Mouse (Mus musculus) ES-E14 (cell line): ENCODE measurements at regions not wholly inside any gene's neighbourhood (a gene's known extent, or its start where the extent isn't known, plus 50 kb on each side); places are given as distances from the start of the nearest gene placed in this dataset.

Source experiments
- CHD2 ChIP-seq: IDR thresholded peaks from 2 replicates; pipeline ENCODE4 v1.6.1; 2014; ENCODE audit warnings: mild to moderate bottlenecking, low read depth, low read length, inconsistent platforms
- MAFK ChIP-seq: IDR thresholded peaks from 2 replicates; pipeline ENCODE4 v1.6.1; 2014; ENCODE audit warnings: mild to moderate bottlenecking, low read depth, low read length, inconsistent platforms; ENCODE audit not compliant: insufficient read depth
- ZNF384 ChIP-seq: IDR thresholded peaks from 2 replicates; pipeline ENCODE4 v1.6.1; 2012; ENCODE audit warnings: low read depth, low read length, inconsistent platforms

DNA sequence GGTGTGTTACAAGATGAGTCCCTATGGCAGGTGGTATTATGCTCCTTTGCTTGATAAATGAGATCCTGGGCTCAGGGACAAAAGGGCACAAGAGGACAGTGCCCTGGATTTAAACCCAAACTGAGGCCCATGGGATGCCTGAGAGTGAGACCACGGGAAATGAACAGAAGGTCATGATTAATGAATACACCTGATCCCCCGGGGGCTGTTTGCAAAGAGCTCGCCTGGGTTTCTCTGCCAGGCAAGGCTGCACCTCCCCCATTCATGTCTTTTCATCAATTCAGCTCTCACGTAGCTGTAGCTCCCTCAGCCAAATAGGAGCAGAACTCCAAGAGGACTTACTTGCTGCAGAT is 336.9 kb downstream of the Mex3b start:
- TF ChIP-seq ZNF384 (no peak), MAFK (no peak), CHD2 (no peak)
